Mouse (Mus musculus): ENCODE data around the gene Kcna2.

DNA sequence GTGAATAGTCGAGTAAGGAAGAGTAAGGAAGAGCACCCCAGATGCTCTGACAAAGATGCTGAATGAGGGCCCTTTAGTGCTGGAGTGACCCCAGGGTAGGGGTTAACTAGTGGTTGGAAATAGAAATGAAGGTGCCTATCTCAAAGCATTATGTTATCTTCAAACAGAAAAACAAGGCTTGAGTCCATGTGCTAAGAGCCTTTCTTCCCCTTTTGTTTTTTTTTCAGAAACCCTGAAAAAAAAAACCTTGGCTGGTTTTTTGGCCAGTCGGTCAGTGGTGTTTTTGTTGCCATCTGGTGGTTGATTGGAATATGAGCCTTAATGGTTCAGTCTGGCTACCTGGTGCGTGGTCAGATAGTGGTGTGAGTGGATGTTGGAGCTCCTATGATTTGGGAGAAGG is 19.7 kb upstream of the Kcna2 start:
- TF ChIP-seq POLR2A (IDR thresholded peaks at IDR 0.05; ENCODE audit: insufficient read depth, low read depth, low read length) (no peak), CTCF (IDR thresholded peaks at IDR 0.05; ENCODE audit: insufficient read depth, low read depth, low read length) (no peak)

Measured in olfactory bulb, adult 2 months (tissue).